Mouse (Mus musculus) liver, adult 2 months (tissue): Measurements from ENCODE around the gene Ccn6. TPM values are rescaled to one million over a fixed set of nuclear protein-coding genes. Genes with fewer than 3 reads are reported as not detected.

Experiments
- DNase-seq: peaks from one replicate; pipeline ENCODE4 v3.0.0-alpha.2; 2011; ENCODE audit warnings: low read depth, low spot score; ENCODE audit errors: extremely low read depth
- H3K27ac ChIP-seq: fragments of 200-500 bp; replicated peaks from 2 replicates; pipeline ENCODE4 v1.5.1; 2012; ENCODE audit warnings: low read depth, mild to moderate bottlenecking, control low read depth, inconsistent platforms, low read length; ENCODE audit not compliant: insufficient read depth
- H3K27me3 ChIP-seq: fragments of 200-500 bp; 2 replicates; pipeline ENCODE4 v1.6.1; 2012; ENCODE audit warnings: mild to moderate bottlenecking, moderate library complexity, low read length, inconsistent platforms; ENCODE audit not compliant: control insufficient read depth, insufficient read depth
- H3K36me3 ChIP-seq: fragments of 200-500 bp; 2 replicates; pipeline ENCODE4 v1.6.1; 2012; ENCODE audit warnings: low read length, inconsistent platforms; ENCODE audit not compliant: control insufficient read depth, insufficient read depth
- H3K4me1 ChIP-seq: fragments of 200-500 bp; 2 replicates; pipeline ENCODE4 v1.6.1; 2011; ENCODE audit warnings: low read length; ENCODE audit not compliant: control insufficient read depth, insufficient read depth
- H3K4me3 ChIP-seq: fragments of 200-500 bp; 2 replicates; pipeline ENCODE4 v1.5.1; 2011; ENCODE audit warnings: low read depth, mild to moderate bottlenecking, control low read depth, low read length, moderate library complexity; ENCODE audit not compliant: insufficient read depth
- H3K79me2 ChIP-seq: fragments of 200-500 bp; 2 replicates; pipeline ENCODE4 v1.6.1; 2012; ENCODE audit warnings: inconsistent platforms, mild to moderate bottlenecking, low read length, moderate library complexity; ENCODE audit not compliant: control insufficient read depth, insufficient read depth
- H3K9ac ChIP-seq: fragments of 200-500 bp; 2 replicates; pipeline ENCODE4 v1.6.1; 2012; ENCODE audit warnings: low read depth, mild to moderate bottlenecking, control low read depth, inconsistent platforms, low read length
- CTCF ChIP-seq: fragments of 200-500 bp; IDR thresholded peaks from 2 replicates; pipeline ENCODE4 v1.5.1; 2011; ENCODE audit warnings: low read depth, low read length, control low read depth
- POLR2A ChIP-seq: fragments of 200-500 bp; IDR thresholded peaks from 2 replicates; pipeline ENCODE4 v1.6.1; 2011; ENCODE audit warnings: low read length, control low read depth; ENCODE audit not compliant: insufficient read depth; ENCODE audit errors: extremely low read depth
- WGBS: fragments of 180-500 bp; shearing (Covaris S2); methylation state at CpG from one replicate; pipeline ENCODE4 v1.1.7; 2018; 5-methylcytosine and 5-hydroxymethylcytosine counted together
- polyA plus RNA-seq: library from polyadenylated mRNA; depleted of rRNA; stranded (reverse); fragments of >200 nt; gene quantifications from 2 replicates; pipeline ENCODE4 v1.2.3, GENCODE M21; 2012; rRNA removed
- total RNA-seq: library from RNA; depleted of rRNA; stranded (reverse); fragments of >200 nt; gene quantifications from 2 replicates; pipeline ENCODE4 v1.2.3, GENCODE M21; 2014; rRNA removed

Gene Ccn6
- total and polyA plus RNA-seq, 2 experiments = 0.09 to 0.42 TPM

DNA sequence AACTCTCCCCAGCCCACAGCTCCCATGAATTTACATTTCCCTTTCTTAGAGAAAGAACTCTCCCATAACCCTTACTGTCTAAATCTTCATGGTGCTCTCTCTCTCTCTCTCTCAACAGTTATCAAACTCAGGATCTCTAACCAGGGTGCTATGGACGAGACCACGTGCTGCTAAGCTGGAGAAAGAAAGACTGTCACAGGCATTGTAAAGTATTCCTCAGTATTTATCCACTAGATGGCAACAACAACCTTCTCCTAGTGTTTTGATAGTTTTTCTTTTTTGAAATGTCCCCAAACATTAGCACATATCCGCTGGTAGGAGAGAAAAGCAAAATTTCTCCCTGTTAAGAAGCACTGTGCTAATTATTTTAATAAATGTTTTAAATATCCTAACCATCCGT, 42.2 kb downstream of the Ccn6 start:
- Histone ChIP-seq H3K79me2 (no peaks in the 10 kb centered on the region), H3K27ac (no peak overlapping the region), H3K27me3 (no peaks in the 10 kb centered on the region), H3K4me1 (no peaks in the 10 kb centered on the region), H3K4me3 (no peak overlapping the region), H3K36me3 (no peaks in the 10 kb centered on the region), H3K9ac (no peak overlapping the region)
- TF ChIP-seq POLR2A = no peak
- TF ChIP-seq CTCF = peak; percentile 20; the same call in 1 of the 2 replicates
- peak; percentile 11 for DNase-seq
- WGBS = 26% methylated on average over 4 of the region's 4 CpGs

DNA sequence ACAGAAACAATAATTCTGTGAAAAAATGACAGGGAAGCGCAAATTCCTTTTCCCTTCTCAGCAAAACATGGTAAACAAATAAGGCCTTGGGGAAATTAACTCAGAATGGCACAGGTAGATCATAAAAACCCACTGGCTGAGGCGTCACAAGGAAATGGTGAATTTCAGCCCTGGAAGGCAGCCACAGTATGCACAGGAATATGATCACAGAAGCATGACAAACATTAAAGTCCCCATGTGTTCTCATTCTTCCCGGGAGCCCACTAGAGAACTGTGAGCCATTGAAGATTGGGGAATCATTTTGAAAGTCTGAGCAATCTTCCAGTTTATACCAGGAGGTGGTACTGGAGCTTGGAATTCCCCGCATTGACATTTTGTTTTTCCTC, 54.1 kb downstream of the Ccn6 start:
- 84% methylated on average over 4 of the region's 4 CpGs for WGBS
- no peaks in the 10 kb centered on the region for H3K27me3 ChIP-seq
- no peak for DNase-seq
- TF ChIP-seq CTCF (no peak), POLR2A (no peak)
- H3K79me2 ChIP-seq = no peaks in the 10 kb centered on the region
- H3K9ac ChIP-seq = no peak overlapping the region
- no peaks in the 10 kb centered on the region for H3K4me1 ChIP-seq
- no peaks in the 10 kb centered on the region; the same call in 1 of the 2 replicates for H3K36me3 ChIP-seq
- no peak overlapping the region for H3K27ac ChIP-seq
- H3K4me3 ChIP-seq = no peak overlapping the region

DNA sequence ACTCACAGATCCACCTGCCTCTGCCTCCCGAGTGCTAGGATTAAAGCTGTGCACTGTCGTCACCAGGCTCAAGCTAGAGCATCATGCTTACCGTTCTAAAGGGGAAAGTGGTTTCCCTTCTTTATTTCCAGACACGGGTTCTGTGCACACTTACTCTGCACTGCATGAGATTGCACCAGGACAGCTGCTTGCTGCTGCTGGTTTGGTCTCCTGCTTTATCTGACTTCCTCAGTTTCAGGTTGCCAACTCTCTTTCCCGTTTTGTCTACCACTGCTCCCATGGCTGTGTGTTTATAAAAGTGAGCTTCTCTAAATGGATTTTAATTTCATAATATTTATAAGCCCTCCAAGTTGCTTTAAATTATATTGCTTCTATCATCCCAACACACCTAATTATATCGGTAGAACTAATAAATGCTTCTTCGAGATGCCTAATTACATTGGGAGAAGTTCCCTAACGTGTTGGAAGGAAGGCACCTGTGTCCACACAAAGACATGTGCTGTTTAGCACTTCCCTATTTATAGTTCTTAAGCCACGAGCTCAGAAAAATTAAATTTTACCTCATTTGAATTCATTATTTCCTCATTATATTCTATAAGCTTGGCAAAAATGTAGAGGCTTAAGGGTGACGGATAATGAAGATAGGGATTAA, 54.6 kb downstream of the Ccn6 start:
- no peak overlapping the region for H3K27ac ChIP-seq
- no peaks in the 10 kb centered on the region; the same call in 1 of the 2 replicates for H3K36me3 ChIP-seq
- H3K79me2 ChIP-seq = no peaks in the 10 kb centered on the region
- no peaks in the 10 kb centered on the region for H3K4me1 ChIP-seq
- H3K27me3 ChIP-seq = no peaks in the 10 kb centered on the region
- DNase-seq = no peak
- no peak for TF ChIP-seq POLR2A
- no peak for TF ChIP-seq CTCF
- H3K9ac ChIP-seq = no peak overlapping the region
- WGBS = 74% methylated on average over 10 of the region's 10 CpGs
- no peak overlapping the region for H3K4me3 ChIP-seq

DNA sequence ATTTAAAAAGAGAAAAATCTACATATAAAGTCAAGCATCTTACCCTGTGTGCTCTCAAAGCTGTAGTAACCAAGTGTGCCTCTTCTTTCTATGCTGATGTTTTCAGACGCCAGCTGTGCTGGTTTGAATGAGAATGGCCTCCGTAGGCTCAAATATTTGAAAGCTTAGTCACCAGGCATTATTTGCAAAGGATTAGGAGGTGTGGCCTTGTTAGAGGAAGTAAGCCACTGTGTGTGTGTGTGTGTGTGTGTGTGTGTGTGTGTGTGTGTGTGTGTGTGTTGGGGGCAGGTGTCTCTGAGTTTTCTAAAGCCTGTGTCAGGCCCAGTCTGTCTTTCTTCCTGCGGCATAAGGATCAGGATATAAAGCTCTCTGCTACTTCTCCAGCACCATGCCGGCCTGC, 56.7 kb downstream of the Ccn6 start:
- Histone ChIP-seq H3K9ac (no peak overlapping the region), H3K36me3 (no peaks in the 10 kb centered on the region; the same call in 1 of the 2 replicates), H3K79me2 (no peaks in the 10 kb centered on the region), H3K4me3 (no peak overlapping the region), H3K27ac (no peak overlapping the region), H3K4me1 (no peaks in the 10 kb centered on the region), H3K27me3 (no peaks in the 10 kb centered on the region)
- TF ChIP-seq CTCF = no peak
- no peak for TF ChIP-seq POLR2A
- no peak for DNase-seq
- WGBS = 66% methylated on average over 4 of the region's 4 CpGs

DNA sequence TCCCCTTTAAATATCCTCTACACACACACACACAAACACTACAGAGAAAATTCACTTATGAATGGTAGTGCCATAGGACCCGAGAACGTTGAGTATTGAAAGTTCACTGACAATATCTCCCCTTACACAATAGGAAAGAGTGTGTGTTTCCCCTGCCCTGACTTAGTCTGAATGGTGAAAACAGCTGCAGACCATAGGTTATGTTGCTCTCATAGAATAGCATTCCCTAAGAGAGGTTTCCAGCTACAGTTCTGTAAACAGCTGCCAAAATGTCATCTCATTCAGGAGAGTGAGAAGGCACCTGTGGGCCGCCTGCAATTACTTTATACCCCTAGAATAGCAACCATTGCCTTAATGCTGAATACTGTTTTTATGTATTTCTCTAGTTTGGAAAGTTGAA, 57.2 kb downstream of the Ccn6 start:
- Histone ChIP-seq H3K36me3 (no peaks in the 10 kb centered on the region; the same call in 1 of the 2 replicates), H3K9ac (no peak overlapping the region), H3K27ac (no peak overlapping the region), H3K4me1 (no peaks in the 10 kb centered on the region), H3K27me3 (no peaks in the 10 kb centered on the region), H3K79me2 (no peaks in the 10 kb centered on the region), H3K4me3 (no peak overlapping the region)
- TF ChIP-seq POLR2A (no peak), CTCF (no peak)
- 78% methylated on average over 3 of the region's 3 CpGs for WGBS
- DNase-seq = no peak

DNA sequence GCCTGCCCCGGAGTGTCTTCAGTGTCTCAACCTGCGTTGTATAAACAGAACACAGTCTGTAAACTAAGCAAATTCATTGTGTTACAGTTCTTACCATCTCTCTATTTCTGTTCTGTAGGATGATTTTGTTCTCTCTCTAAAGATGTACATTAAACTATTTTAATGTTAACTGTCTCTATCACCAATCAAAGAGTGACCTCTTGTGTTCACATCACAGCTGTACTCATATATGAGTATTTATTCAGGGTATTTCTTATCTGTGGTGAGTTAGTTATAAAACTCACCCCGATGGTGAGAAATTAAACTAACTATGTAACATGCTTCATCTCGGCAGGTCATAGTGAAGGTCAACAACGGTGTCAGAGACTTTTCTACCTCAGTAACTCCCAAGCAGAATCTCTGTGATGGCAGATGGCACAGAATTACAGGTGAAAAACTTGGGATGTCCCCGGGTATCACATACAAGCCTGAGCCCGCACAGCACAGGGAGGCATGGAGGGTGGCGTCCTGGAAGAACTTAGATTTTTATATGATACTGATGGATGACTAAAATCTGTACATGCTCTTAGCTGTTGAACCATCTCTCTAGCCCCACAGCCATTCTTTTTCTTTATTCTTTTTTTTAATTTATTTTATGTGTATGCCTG, 58.7 kb downstream of the Ccn6 start:
- Histone ChIP-seq H3K27me3 (no peaks in the 10 kb centered on the region), H3K9ac (no peak overlapping the region), H3K79me2 (no peaks in the 10 kb centered on the region), H3K4me1 (no peaks in the 10 kb centered on the region), H3K4me3 (no peak overlapping the region), H3K27ac (no peak overlapping the region), H3K36me3 (no peaks in the 10 kb centered on the region; the same call in 1 of the 2 replicates)
- no peak for DNase-seq
- TF ChIP-seq POLR2A (no peak), CTCF (no peak)
- WGBS = 93% methylated on average over 8 of the region's 8 CpGs

Other genes with a start within 250 kb of the Ccn6 start
- gene Lama4, start 198.3 kb downstream of the Ccn6 start, total RNA-seq = 6.7 and 8.0 TPM in 2 replicates
- 1.6 and 1.9 TPM in 2 replicates for gene Lama4, start 198.3 kb downstream of the Ccn6 start, polyA plus RNA-seq
- 0.87 and 1.1 TPM in 2 replicates for gene Fam229b, start 29.9 kb downstream of the Ccn6 start, total RNA-seq
- 0.35 and 0.41 TPM in 2 replicates for gene Fam229b, start 29.9 kb downstream of the Ccn6 start, polyA plus RNA-seq
- 1.1 and 1.8 TPM in 2 replicates for gene Tube1, start 29.8 kb downstream of the Ccn6 start, total RNA-seq
- 0.72 and 0.75 TPM in 2 replicates for gene Tube1, start 29.8 kb downstream of the Ccn6 start, polyA plus RNA-seq
- 5.6 and 7.2 TPM in 2 replicates for gene Fyn, start 205.1 kb upstream of the Ccn6 start, total RNA-seq
- 2.7 and 4.4 TPM in 2 replicates for gene Fyn, start 205.1 kb upstream of the Ccn6 start, polyA plus RNA-seq